Mouse (Mus musculus) midbrain, postnatal 0 days (tissue): Measurements from ENCODE around the gene Zfand3. TPM values are rescaled to one million over a fixed set of nuclear protein-coding genes. Genes with fewer than 3 reads are reported as not detected.

ENCODE experiments used
- ATAC-seq: fragments of 200-750 bp; cut with Nextera tagmentation; 2 replicates; pipeline ENCODE4 v1.8.0; 2017; ENCODE audit warnings: moderate number of reproducible peaks, mild to moderate bottlenecking, moderate TSS enrichment, moderate library complexity; ENCODE audit not compliant: low FRiP score
- DNase-seq: peaks from one replicate; pipeline ENCODE4 v3.0.0-alpha.2; 2015; ENCODE audit warnings: low spot score
- H3K27ac ChIP-seq: fragments of 300-500 bp; sonication (generic); 2 replicates; pipeline ENCODE4 v1.5.1; 2014; ENCODE audit warnings: low read depth, mild to moderate bottlenecking, low read length, mixed read lengths
- H3K27me3 ChIP-seq: fragments of 300-500 bp; sonication (generic); 2 replicates; pipeline ENCODE4 v1.6.1; 2014; ENCODE audit warnings: low read length, control low read depth, mixed read lengths; ENCODE audit not compliant: insufficient read depth
- H3K36me3 ChIP-seq: fragments of 300-500 bp; sonication (generic); 2 replicates; pipeline ENCODE4 v1.6.1; 2014; ENCODE audit warnings: low read length, control low read depth, mixed read lengths; ENCODE audit not compliant: insufficient read depth
- H3K4me1 ChIP-seq: fragments of 300-500 bp; sonication (generic); 2 replicates; pipeline ENCODE4 v1.6.1; 2014; ENCODE audit warnings: mild to moderate bottlenecking, control low read depth, antibody characterized with exemption, low read length, mixed read lengths; ENCODE audit not compliant: insufficient read depth
- H3K4me2 ChIP-seq: fragments of 300-500 bp; sonication (generic); 2 replicates; pipeline ENCODE4 v1.6.1; 2014; ENCODE audit warnings: low read depth, mild to moderate bottlenecking, low read length, mixed read lengths; ENCODE audit not compliant: poor library complexity, severe bottlenecking
- H3K4me3 ChIP-seq: fragments of 300-500 bp; sonication (generic); 2 replicates; pipeline ENCODE4 v1.5.1; 2014; ENCODE audit warnings: low read depth, mild to moderate bottlenecking, low read length, moderate library complexity
- H3K9ac ChIP-seq: fragments of 300-500 bp; sonication (generic); replicated peaks from 2 replicates; pipeline ENCODE4 v1.6.1; 2014; ENCODE audit warnings: mild to moderate bottlenecking, low read length, moderate library complexity, mixed read lengths; ENCODE audit not compliant: poor library complexity, severe bottlenecking
- H3K9me3 ChIP-seq: fragments of 300-500 bp; sonication (generic); 2 replicates; pipeline ENCODE4 v1.6.1; 2016; ENCODE audit warnings: low read length, control low read depth
- CTCF ChIP-seq: IDR thresholded peaks from 2 replicates; pipeline ENCODE4 v1.5.1; 2016; ENCODE audit warnings: antibody characterized with exemption, mild to moderate bottlenecking
- WGBS: fragments of 180-500 bp; shearing (Covaris S2); extraction: QIAGEN DNeasy Blood & Tissue Kit; methylation state at CpG from one replicate; pipeline ENCODE4 v1.1.7; 2014; 5-methylcytosine and 5-hydroxymethylcytosine counted together
- polyA plus RNA-seq: library from polyadenylated mRNA; unstranded; fragments of >200 nt; fragmentation: Nextera tagmentation; extraction: Ambion mirVana; gene quantifications from 2 replicates; pipeline ENCODE4 v1.2.1, GENCODE M21; 2015
- total RNA-seq: library from RNA; depleted of rRNA; stranded (reverse); fragments of >200 nt; gene quantifications from 2 replicates; pipeline ENCODE4 v1.2.3, GENCODE M21; 2014

Zfand3 gene
- total and polyA plus RNA-seq, 2 experiments from 2014 or later = 41.3 to 72.2 TPM

- no peaks in the 10 kb centered on the region for H3K9me3 ChIP-seq
- no peak overlapping the region for H3K4me2 ChIP-seq
- no peaks in the 10 kb centered on the region for H3K36me3 ChIP-seq
- H3K27ac ChIP-seq = no peak overlapping the region
- WGBS = 96% methylated on average over 4 of the region's 4 CpGs
- H3K4me1 ChIP-seq = no peaks in the 10 kb centered on the region
- H3K27me3 ChIP-seq = no peaks in the 10 kb centered on the region
- H3K4me3 ChIP-seq = no peak overlapping the region
- DNase-seq (no peak), ATAC-seq (no peak)
- TF ChIP-seq CTCF = peak; percentile 32; the same call in 1 of the 2 replicates
- H3K9ac ChIP-seq = no peak overlapping the region
These were observed 10.1 kb downstream of the Zfand3 start for GRCm38 (mm10) chr17:30014660-30015059.

- WGBS = 81% methylated on average over 12 of the region's 12 CpGs
- Histone ChIP-seq H3K9ac (no peak overlapping the region), H3K27me3 (no peaks in the 10 kb centered on the region), H3K4me1 (no peaks in the 10 kb centered on the region; the same call in 1 of the 2 replicates), H3K4me2 (no peak overlapping the region), H3K36me3 (no peaks in the 10 kb centered on the region), H3K9me3 (no peaks in the 10 kb centered on the region), H3K27ac (no peak overlapping the region), H3K4me3 (no peak overlapping the region)
- no peak for ATAC-seq
- no peak for TF ChIP-seq CTCF
- no peak for DNase-seq
These were observed 14.5 kb downstream of the Zfand3 start for GRCm38 (mm10) chr17:30018927-30019610.

- H3K36me3 ChIP-seq = no peaks in the 10 kb centered on the region
- no peaks in the 10 kb centered on the region for H3K27me3 ChIP-seq
- no peak overlapping the region for H3K4me2 ChIP-seq
- no peaks in the 10 kb centered on the region for H3K9me3 ChIP-seq
- H3K27ac ChIP-seq = no peak overlapping the region
- ATAC-seq = no peak
- no peak overlapping the region for H3K9ac ChIP-seq
- 74% methylated on average over 6 of the region's 6 CpGs for WGBS
- no peak for TF ChIP-seq CTCF
- no peak overlapping the region for H3K4me3 ChIP-seq
- DNase-seq = no peak
- H3K4me1 ChIP-seq = no peaks in the 10 kb centered on the region; the same call in 1 of the 2 replicates
These were observed 15.4 kb downstream of the Zfand3 start for GRCm38 (mm10) chr17:30019942-30020341.

- no peak overlapping the region for H3K9ac ChIP-seq
- H3K27me3 ChIP-seq = no peaks in the 10 kb centered on the region
- no peak overlapping the region for H3K4me2 ChIP-seq
- H3K36me3 ChIP-seq = no peaks in the 10 kb centered on the region
- ATAC-seq = no peak
- TF ChIP-seq CTCF = peak; percentile 83
- H3K9me3 ChIP-seq = no peaks in the 10 kb centered on the region
- H3K27ac ChIP-seq = no peak overlapping the region
- no peaks in the 10 kb centered on the region; the same call in 1 of the 2 replicates for H3K4me1 ChIP-seq
- H3K4me3 ChIP-seq = no peak overlapping the region
- DNase-seq = peak; percentile 75
- WGBS = 60% methylated on average over 5 of the region's 5 CpGs
These were observed 20.1 kb downstream of the Zfand3 start for GRCm38 (mm10) chr17:30024651-30025050.

- no peaks in the 10 kb centered on the region; the same call in 1 of the 2 replicates for H3K4me1 ChIP-seq
- no peak overlapping the region for H3K4me2 ChIP-seq
- H3K9me3 ChIP-seq = no peaks in the 10 kb centered on the region
- no peak overlapping the region for H3K9ac ChIP-seq
- 30% methylated on average over 6 of the region's 6 CpGs for WGBS
- H3K4me3 ChIP-seq = no peak overlapping the region
- TF ChIP-seq CTCF = no peak
- no peaks in the 10 kb centered on the region for H3K27me3 ChIP-seq
- H3K36me3 ChIP-seq = no peaks in the 10 kb centered on the region
- H3K27ac ChIP-seq = no peak overlapping the region
- ATAC-seq = no peak
- DNase-seq = peak; percentile 87
These were observed 22.1 kb downstream of the Zfand3 start for GRCm38 (mm10) chr17:30026617-30027016.

GRCm38 (mm10) chr17:30027343-30028029 lies 23.0 kb downstream of the Zfand3 start:
- no peak for TF ChIP-seq CTCF
- H3K4me1 ChIP-seq = no peaks in the 10 kb centered on the region; the same call in 1 of the 2 replicates

More at GRCm38 (mm10) chr17:30027343-30028029, 23.0 kb downstream of the Zfand3 start:
- Histone ChIP-seq H3K36me3 (no peaks in the 10 kb centered on the region), H3K9me3 (no peaks in the 10 kb centered on the region), H3K4me2 (no peak overlapping the region), H3K9ac (no peak overlapping the region), H3K4me3 (no peak overlapping the region), H3K27ac (no peak overlapping the region), H3K27me3 (no peaks in the 10 kb centered on the region)
- peak; percentile 64 for DNase-seq
- ATAC-seq = no peak
- 69% methylated on average over 1 of the region's 1 CpGs for WGBS
